Mouse (Mus musculus): ENCODE measurements around the gene Hypk. TPM values are rescaled to one million over a fixed set of nuclear protein-coding genes. Genes with fewer than 3 reads are reported as not detected.
"Not testable (repeated sequence)": the region's sequence is repeated elsewhere in the genome, so short reads cannot be mapped to it uniquely, and the experiment has no call there.

The Hypk gene
- polyA plus RNA-seq, 1 experiment from 2014 or later: 92.4 TPM

GRCm38 (mm10) chr2:121449545-121450011 is 3.5 kb upstream of the Hypk start:
- DNase-seq (no peak), ATAC-seq (ENCODE audit: low FRiP score, low TSS enrichment) (peak; percentile 72)
- peak overlapping the region; percentile 61 for H3K4me2 ChIP-seq (ENCODE audit: low read length)

GRCm38 (mm10) chr2:121450093-121450492 is 3.0 kb upstream of the Hypk start:
- peaks cover 24% of the 10 kb centered on the region for H3K36me3 ChIP-seq (ENCODE audit: control insufficient read depth, insufficient read depth, low read length)
- peak overlapping the region; percentile 93 for H3K27ac ChIP-seq (replicated peaks; ENCODE audit: low read depth, low read length)
- H3K4me2 ChIP-seq (ENCODE audit: low read length): peak overlapping the region; percentile 61
- peak overlapping the region; percentile 97 for H3K4me3 ChIP-seq (replicated peaks; ENCODE audit: low read depth, low read length)
- 4% methylated on average over 7 of the region's 7 CpGs for WGBS
- peak overlapping the region; percentile 80 for H3K9ac ChIP-seq (replicated peaks; ENCODE audit: low read length)
- H3K4me1 ChIP-seq (ENCODE audit: control insufficient read depth, insufficient read depth, low read length): peaks cover 12% of the 10 kb centered on the region
- no peaks in the 10 kb centered on the region for H3K9me3 ChIP-seq (ENCODE audit: control insufficient read depth, low read length)
- DNase-seq (no peak), ATAC-seq (ENCODE audit: low FRiP score, low TSS enrichment) (no peak)
- H3K27me3 ChIP-seq (ENCODE audit: control insufficient read depth, insufficient read depth, low read length): no peaks in the 10 kb centered on the region

More at GRCm38 (mm10) chr2:121449545-121450011, 3.5 kb upstream of the Hypk start:
- Histone ChIP-seq H3K4me3 (replicated peaks; ENCODE audit: low read depth, low read length) (peak overlapping the region; percentile 97), H3K36me3 (ENCODE audit: control insufficient read depth, insufficient read depth, low read length) (peaks cover 23% of the 10 kb centered on the region), H3K27ac (replicated peaks; ENCODE audit: low read depth, low read length) (peak overlapping the region; percentile 93), H3K9ac (replicated peaks; ENCODE audit: low read length) (peak overlapping the region; percentile 80), H3K4me1 (ENCODE audit: control insufficient read depth, insufficient read depth, low read length) (peaks cover 12% of the 10 kb centered on the region), H3K27me3 (ENCODE audit: control insufficient read depth, insufficient read depth, low read length) (no peaks in the 10 kb centered on the region), H3K9me3 (ENCODE audit: control insufficient read depth, low read length) (no peaks in the 10 kb centered on the region)
- WGBS: under 1% methylated on average over 37 of the region's 54 CpGs

GRCm38 (mm10) chr2:121452361-121452760 is 729 bp upstream of the Hypk start:
- DNase-seq: no peak
- WGBS: 91% methylated on average over 4 of the region's 4 CpGs

GRCm38 (mm10) chr2:121453917-121454316 is 827 bp downstream of the Hypk start:
- no peak overlapping the region for H3K4me2 ChIP-seq (ENCODE audit: low read length)
- ATAC-seq (ENCODE audit: low FRiP score, low TSS enrichment) (no peak), DNase-seq (no peak)
- peaks cover 30% of the 10 kb centered on the region for H3K36me3 ChIP-seq (ENCODE audit: control insufficient read depth, insufficient read depth, low read length)
- WGBS: 89% methylated on average over 6 of the region's 6 CpGs
- H3K9me3 ChIP-seq (ENCODE audit: control insufficient read depth, low read length): no peaks in the 10 kb centered on the region
- H3K4me1 ChIP-seq (ENCODE audit: control insufficient read depth, insufficient read depth, low read length): peaks cover 24% of the 10 kb centered on the region
- H3K4me3 ChIP-seq (replicated peaks; ENCODE audit: low read depth, low read length): no peak overlapping the region
- no peaks in the 10 kb centered on the region for H3K27me3 ChIP-seq (ENCODE audit: control insufficient read depth, insufficient read depth, low read length)
- H3K27ac ChIP-seq (replicated peaks; ENCODE audit: low read depth, low read length): no peak overlapping the region
- H3K9ac ChIP-seq (replicated peaks; ENCODE audit: low read length): no peak overlapping the region

More at GRCm38 (mm10) chr2:121452361-121452760, 729 bp upstream of the Hypk start:
- Histone ChIP-seq H3K4me1 (ENCODE audit: control insufficient read depth, insufficient read depth, low read length) (peaks cover 18% of the 10 kb centered on the region), H3K4me3 (replicated peaks; ENCODE audit: low read depth, low read length) (no peak overlapping the region), H3K9me3 (ENCODE audit: control insufficient read depth, low read length) (no peaks in the 10 kb centered on the region), H3K36me3 (ENCODE audit: control insufficient read depth, insufficient read depth, low read length) (peaks cover 24% of the 10 kb centered on the region), H3K27ac (replicated peaks; ENCODE audit: low read depth, low read length) (no peak overlapping the region), H3K27me3 (ENCODE audit: control insufficient read depth, insufficient read depth, low read length) (no peaks in the 10 kb centered on the region), H3K4me2 (ENCODE audit: low read length) (no peak overlapping the region), H3K9ac (replicated peaks; ENCODE audit: low read length) (no peak overlapping the region)
- ATAC-seq (ENCODE audit: low FRiP score, low TSS enrichment): no peak

- Histone ChIP-seq H3K4me2 (ENCODE audit: low read length) (no peak overlapping the region), H3K9ac (replicated peaks; ENCODE audit: low read length) (no peak overlapping the region), H3K4me3 (replicated peaks; ENCODE audit: low read depth, low read length) (no peak overlapping the region), H3K36me3 (ENCODE audit: control insufficient read depth, insufficient read depth, low read length) (peaks cover 44% of the 10 kb centered on the region), H3K4me1 (ENCODE audit: control insufficient read depth, insufficient read depth, low read length) (peaks cover 19% of the 10 kb centered on the region), H3K27ac (replicated peaks; ENCODE audit: low read depth, low read length) (no peak overlapping the region), H3K27me3 (ENCODE audit: control insufficient read depth, insufficient read depth, low read length) (no peaks in the 10 kb centered on the region), H3K9me3 (ENCODE audit: control insufficient read depth, low read length) (no peaks in the 10 kb centered on the region)
- DNase-seq (no peak), ATAC-seq (ENCODE audit: low FRiP score, low TSS enrichment) (no peak)
- 85% methylated on average over 5 of the region's 5 CpGs for WGBS
Observed at GRCm38 (mm10) chr2:121455534-121455933, 2.4 kb downstream of the Hypk start.

- H3K4me1 ChIP-seq (ENCODE audit: control insufficient read depth, insufficient read depth, low read length): peaks cover 12% of the 10 kb centered on the region
- H3K9ac ChIP-seq (replicated peaks; ENCODE audit: low read length): peak within 1 kb of the TSS; percentile 68
- peak within 1 kb of the TSS; percentile 78 for H3K27ac ChIP-seq (replicated peaks; ENCODE audit: low read depth, low read length)
- no peaks in the 10 kb centered on the region for H3K9me3 ChIP-seq (ENCODE audit: control insufficient read depth, low read length)
- WGBS: 3% methylated on average over 41 of the region's 41 CpGs
- H3K27me3 ChIP-seq (ENCODE audit: control insufficient read depth, insufficient read depth, low read length): no peaks in the 10 kb centered on the region
- peak within 1 kb of the TSS; percentile 72 for H3K4me2 ChIP-seq (ENCODE audit: low read length)
- peak; percentile 92 for DNase-seq
- peaks cover 40% of the 10 kb centered on the region for H3K36me3 ChIP-seq (ENCODE audit: control insufficient read depth, insufficient read depth, low read length)
- peak; percentile 94 for ATAC-seq (ENCODE audit: low FRiP score, low TSS enrichment)
- peak within 1 kb of the TSS; percentile 65 for H3K4me3 ChIP-seq (replicated peaks; ENCODE audit: low read depth, low read length)
Observed at GRCm38 (mm10) chr2:121456692-121457642, 3.9 kb downstream of the Hypk start, which contains the start of gene Serinc4. TSS of gene Serinc4 (minus strand) at chr2:121456781.

- Histone ChIP-seq H3K4me2 (ENCODE audit: low read length) (no peak overlapping the region), H3K27ac (replicated peaks; ENCODE audit: low read depth, low read length) (no peak overlapping the region), H3K9ac (replicated peaks; ENCODE audit: low read length) (no peak overlapping the region), H3K27me3 (ENCODE audit: control insufficient read depth, insufficient read depth, low read length) (no peaks in the 10 kb centered on the region), H3K4me1 (ENCODE audit: control insufficient read depth, insufficient read depth, low read length) (peaks cover 12% of the 10 kb centered on the region), H3K4me3 (replicated peaks; ENCODE audit: low read depth, low read length) (no peak overlapping the region), H3K36me3 (ENCODE audit: control insufficient read depth, insufficient read depth, low read length) (peaks cover 24% of the 10 kb centered on the region), H3K9me3 (ENCODE audit: control insufficient read depth, low read length) (no peaks in the 10 kb centered on the region)
- ATAC-seq (ENCODE audit: low FRiP score, low TSS enrichment) (no peak), DNase-seq (no peak)
- WGBS: 72% methylated on average over 2 of the region's 2 CpGs
Observed at GRCm38 (mm10) chr2:121460071-121460470, 7.0 kb downstream of the Hypk start.

- H3K4me2 ChIP-seq (ENCODE audit: low read length); H3K27ac ChIP-seq (replicated peaks; ENCODE audit: low read depth, low read length); ATAC-seq (ENCODE audit: low FRiP score, low TSS enrichment); H3K27me3 ChIP-seq (ENCODE audit: control insufficient read depth, insufficient read depth, low read length); H3K9me3 ChIP-seq (ENCODE audit: control insufficient read depth, low read length); H3K4me1 ChIP-seq (ENCODE audit: control insufficient read depth, insufficient read depth, low read length); H3K36me3 ChIP-seq (ENCODE audit: control insufficient read depth, insufficient read depth, low read length); H3K4me3 ChIP-seq (replicated peaks; ENCODE audit: low read depth, low read length); DNase-seq; H3K9ac ChIP-seq (replicated peaks; ENCODE audit: low read length): not testable (repeated sequence)
- 100% methylated on average over 1 of the region's 6 CpGs for WGBS
Observed at GRCm38 (mm10) chr2:121468982-121469381, 15.9 kb downstream of the Hypk start.
